9 mouse cellular contexts compared by ENCODE assay signal in genomic region chr11:53737573-53737946, GRCm38 (mm10). TPM values are rescaled to one million over a fixed set of nuclear protein-coding genes. Genes with fewer than 3 reads are reported as not detected.
A peak's percentile ranks its signal among the peaks of the same experiment; 100 is the strongest.
DNase-seq lines count a peak whose midpoint lies in the region; ATAC-seq lines count a peak whose summit lies in the region.
"Had no signal": no experiment of that assay in that cellular context is flagged by ENCODE, and none has a peak within 500 bp of the region (broad histone marks: within the 10 kb centered on the region; RNA-seq: fewer than 3 reads in every experiment).

No protein-coding gene starts in this region.

- WGBS in kidney, embryonic 15.5 days: 35% methylated on average over 6 of the region's 6 CpGs
- 37% methylated on average over 6 of the region's 6 CpGs for WGBS in liver, embryonic 11.5 days
- 35% methylated on average over 6 of the region's 6 CpGs for WGBS in neural tube, embryonic 14.5 days

- no peak for ATAC-seq in kidney, embryonic 15.5 days (replicated peaks; ENCODE audit: low FRiP score)
- ATAC-seq in liver, embryonic 11.5 days (replicated peaks; ENCODE audit: low FRiP score): peak; percentile 75
- ATAC-seq in neural tube, embryonic 14.5 days (ENCODE audit: low read depth): peak; percentile 54; the same call in 1 of the 2 replicates

- H3K9ac ChIP-seq in kidney, embryonic 15.5 days: no peak overlapping the region
- H3K9ac ChIP-seq in liver, embryonic 11.5 days (ENCODE audit: low read depth, low read length): no peak overlapping the region
- no peak overlapping the region for H3K9ac ChIP-seq in neural tube, embryonic 14.5 days (replicated peaks; ENCODE audit: low read depth, low read length)

- H3K4me1 ChIP-seq in kidney, embryonic 15.5 days: 0 out of 2 replicates have a peak, but pooled peaks cover 5% of the 10 kb centered on the region
- no peaks in the 10 kb centered on the region for H3K4me1 ChIP-seq in liver, embryonic 11.5 days (replicated peaks; ENCODE audit: control insufficient read depth, insufficient read depth, low read length)
- no peaks in the 10 kb centered on the region for H3K4me1 ChIP-seq in neural tube, embryonic 14.5 days (ENCODE audit: control insufficient read depth, insufficient read depth, low read length)

- H3K36me3 ChIP-seq in kidney, embryonic 15.5 days: no peaks in the 10 kb centered on the region
- no peaks in the 10 kb centered on the region for H3K36me3 ChIP-seq in liver, embryonic 11.5 days (ENCODE audit: control insufficient read depth, insufficient read depth, low read length)
- no peaks in the 10 kb centered on the region for H3K36me3 ChIP-seq in neural tube, embryonic 14.5 days (ENCODE audit: control insufficient read depth, insufficient read depth, low read length)

- no peaks in the 10 kb centered on the region for H3K27me3 ChIP-seq in kidney, embryonic 15.5 days
- no peaks in the 10 kb centered on the region for H3K27me3 ChIP-seq in liver, embryonic 11.5 days (replicated peaks; ENCODE audit: control insufficient read depth, insufficient read depth, low read length)
- no peaks in the 10 kb centered on the region for H3K27me3 ChIP-seq in neural tube, embryonic 14.5 days (ENCODE audit: control insufficient read depth, insufficient read depth, low read length)

- H3K4me3 ChIP-seq in kidney, embryonic 15.5 days (replicated peaks): no peak overlapping the region
- no peak overlapping the region for H3K4me3 ChIP-seq in liver, embryonic 11.5 days (ENCODE audit: low read depth, low read length)
- H3K4me3 ChIP-seq in neural tube, embryonic 14.5 days (ENCODE audit: low read depth, low read length): no peak overlapping the region

- peak overlapping the region; percentile 37; the same call in 1 of the 2 replicates for H3K27ac ChIP-seq in kidney, embryonic 15.5 days
- H3K27ac ChIP-seq in liver, embryonic 11.5 days (ENCODE audit: low read depth, low read length): no peak overlapping the region
- H3K27ac ChIP-seq in neural tube, embryonic 14.5 days (ENCODE audit: low read depth, low read length): no peak overlapping the region

- H3K4me2 ChIP-seq in kidney, embryonic 15.5 days: no peak overlapping the region
- H3K4me2 ChIP-seq in liver, embryonic 11.5 days: no peak overlapping the region
- H3K4me2 ChIP-seq in neural tube, embryonic 14.5 days (ENCODE audit: low read depth, low read length): no peak overlapping the region

- peak; percentile 82 for DNase-seq in CD4-positive, CD25-positive, alpha-beta regulatory T cell, adult 2 months (ENCODE audit: low read depth, low spot score)
- DNase-seq in NIH3T3 (ENCODE audit: low read depth): peak; percentile 85
- peak; percentile 50 to 53 for DNase-seq in cerebellum, postnatal 36 days
- peak; percentile 76 for DNase-seq in heart, adult 8-10 months (ENCODE audit: low spot score)
- DNase-seq in liver, embryonic 11.5 days (ENCODE audit: low spot score): no peak
- DNase-seq in yolk sac, embryonic 10.5 days (ENCODE audit: low spot score): peak; percentile 33

- H3K9me3 ChIP-seq in kidney, embryonic 15.5 days (replicated peaks): no peaks in the 10 kb centered on the region
- H3K9me3 ChIP-seq in liver, embryonic 11.5 days (ENCODE audit: control insufficient read depth, low read length): no peaks in the 10 kb centered on the region
- no peaks in the 10 kb centered on the region for H3K9me3 ChIP-seq in neural tube, embryonic 14.5 days (ENCODE audit: control insufficient read depth, low read length)

RNA-seq across cellular contexts. Expression of gene Il5, which starts 17.0 kb away (rescaled TPM):
- under 1 TPM in 1 of 4 experiments, not detected in 3; 0.16 TPM for total RNA-seq in heart, adult 8-10 months (2022)
- polyA plus RNA-seq in kidney, embryonic 15.5 days (2015; fragmentation: Nextera tagmentation; extraction: Ambion mirVana): not detected in 2 replicates
- not detected in 2 replicates for polyA plus RNA-seq in liver, embryonic 11.5 days (2014; fragmentation: Nextera tagmentation; extraction: Ambion mirVana)
- not detected in 2 replicates for polyA plus RNA-seq in neural tube, embryonic 14.5 days (2014; fragmentation: Nextera tagmentation; extraction: Ambion mirVana)
- total RNA-seq: gastrocnemius, adult 8-10 months had no signal

RNA-seq across cellular contexts. Expression of gene Rad50, which starts 30.4 kb away (rescaled TPM):
- total RNA-seq in heart, adult 8-10 months (2022): 1 to 10 TPM; 6.4 to 9.5 (median 7.3) TPM
- polyA plus RNA-seq in kidney, embryonic 15.5 days (2015; fragmentation: Nextera tagmentation; extraction: Ambion mirVana): 27.2 and 27.7 TPM in 2 replicates
- polyA plus RNA-seq in liver, embryonic 11.5 days (2014; fragmentation: Nextera tagmentation; extraction: Ambion mirVana): 36.4 and 37.5 TPM in 2 replicates
- polyA plus RNA-seq in neural tube, embryonic 14.5 days (2014; fragmentation: Nextera tagmentation; extraction: Ambion mirVana): 11.2 and 12.0 TPM in 2 replicates

RNA-seq across cellular contexts. Expression of gene Irf1, which starts 32.3 kb away (rescaled TPM):
- 10 to 100 TPM; 15.7 to 20.1 (median 17.2) TPM for total RNA-seq in heart, adult 8-10 months (2022)
- 12.6 and 15.3 TPM in 2 replicates for polyA plus RNA-seq in kidney, embryonic 15.5 days (2015; fragmentation: Nextera tagmentation; extraction: Ambion mirVana)
- 8.4 and 8.7 TPM in 2 replicates for polyA plus RNA-seq in liver, embryonic 11.5 days (2014; fragmentation: Nextera tagmentation; extraction: Ambion mirVana)
- 1.4 and 3.3 TPM in 2 replicates for polyA plus RNA-seq in neural tube, embryonic 14.5 days (2014; fragmentation: Nextera tagmentation; extraction: Ambion mirVana)

RNA-seq across cellular contexts. Expression of gene Gm17334, which starts 35.4 kb away (rescaled TPM):
- under 1 TPM; 0.40 to 0.60 (median 0.45) TPM for total RNA-seq in heart, adult 8-10 months (2022)
- 0.23 TPM in 1 of 2 replicates, not detected in the other for polyA plus RNA-seq in kidney, embryonic 15.5 days (2015; fragmentation: Nextera tagmentation; extraction: Ambion mirVana)
- not detected in 2 replicates for polyA plus RNA-seq in liver, embryonic 11.5 days (2014; fragmentation: Nextera tagmentation; extraction: Ambion mirVana)
- polyA plus RNA-seq in neural tube, embryonic 14.5 days (2014; fragmentation: Nextera tagmentation; extraction: Ambion mirVana): not detected in 2 replicates
